Mouse (Mus musculus) intestine, embryonic 15.5 days (tissue): Measurements from ENCODE around the gene Hipk2. TPM values are rescaled to one million over a fixed set of nuclear protein-coding genes. Genes with fewer than 3 reads are reported as not detected.
A peak's percentile ranks its signal among the peaks of the same experiment; 100 is the strongest.

ENCODE experiments used
- ATAC-seq: fragments of 200-750 bp; cut with Nextera tagmentation; 2 replicates; pipeline ENCODE4 v1.8.0; 2017; ENCODE audit warnings: moderate TSS enrichment, moderate library complexity
- H3K27ac ChIP-seq: fragments of 300-500 bp; sonication (generic); 2 replicates; pipeline ENCODE4 v1.5.1; 2015; ENCODE audit warnings: mild to moderate bottlenecking, inconsistent platforms
- H3K27me3 ChIP-seq: fragments of 300-500 bp; sonication (generic); replicated peaks from 2 replicates; pipeline ENCODE4 v1.6.1; 2015; ENCODE audit warnings: inconsistent platforms
- H3K36me3 ChIP-seq: fragments of 300-500 bp; sonication (generic); 2 replicates; pipeline ENCODE4 v1.6.1; 2015; ENCODE audit warnings: inconsistent platforms
- H3K4me1 ChIP-seq: fragments of 300-500 bp; sonication (generic); replicated peaks from 2 replicates; pipeline ENCODE4 v1.6.1; 2015; ENCODE audit warnings: inconsistent platforms
- H3K4me2 ChIP-seq: fragments of 300-500 bp; sonication (generic); replicated peaks from 2 replicates; pipeline ENCODE4 v1.6.1; 2015; ENCODE audit warnings: mild to moderate bottlenecking, inconsistent platforms
- H3K4me3 ChIP-seq: fragments of 300-500 bp; sonication (generic); replicated peaks from 2 replicates; pipeline ENCODE4 v1.5.1; 2015; ENCODE audit warnings: inconsistent platforms
- H3K9ac ChIP-seq: fragments of 300-500 bp; sonication (generic); 2 replicates; pipeline ENCODE4 v1.6.1; 2015; ENCODE audit warnings: inconsistent platforms
- H3K9me3 ChIP-seq: fragments of 300-500 bp; sonication (generic); 2 replicates; pipeline ENCODE4 v1.6.1; 2016; ENCODE audit warnings: inconsistent platforms
- WGBS: fragments of 180-500 bp; shearing (Covaris S2); methylation state at CpG from one replicate; pipeline ENCODE4 v1.1.7; 2015; 5-methylcytosine and 5-hydroxymethylcytosine counted together
- polyA plus RNA-seq: library from polyadenylated mRNA; unstranded; fragments of >200 nt; fragmentation: Nextera tagmentation; extraction: Ambion mirVana; gene quantifications from 2 replicates; pipeline ENCODE4 v1.2.1, GENCODE M21; 2015

Hipk2 gene
- polyA plus RNA-seq, 1 experiment from 2014 or later, result 20.2 TPM

- H3K4me3 ChIP-seq, result no peak overlapping the region
- 95% methylated on average over 2 of the region's 2 CpGs for WGBS
- 0 out of 2 replicates have a peak, but pooled peaks cover 10% of the 10 kb centered on the region for H3K4me1 ChIP-seq
- no peak overlapping the region for H3K4me2 ChIP-seq
- no peak overlapping the region for H3K27ac ChIP-seq
- no peaks in the 10 kb centered on the region for H3K9me3 ChIP-seq
- no peak for ATAC-seq
- H3K9ac ChIP-seq, result no peak overlapping the region
- H3K27me3 ChIP-seq, result no peaks in the 10 kb centered on the region
- H3K36me3 ChIP-seq, result no peaks in the 10 kb centered on the region
These were observed 15.7 kb downstream of the Hipk2 start for GRCm38 (mm10) chr6:38860301-38860700.

GRCm38 (mm10) chr6:38859819-38860218, 16.1 kb downstream of the Hipk2 start:
- Histone ChIP-seq H3K27ac (no peak overlapping the region), H3K4me3 (no peak overlapping the region), H3K27me3 (no peaks in the 10 kb centered on the region), H3K36me3 (no peaks in the 10 kb centered on the region), H3K9ac (no peak overlapping the region), H3K4me2 (no peak overlapping the region), H3K4me1 (0 out of 2 replicates have a peak, but pooled peaks cover 6% of the 10 kb centered on the region), H3K9me3 (no peaks in the 10 kb centered on the region)
- ATAC-seq, result no peak
- WGBS, result 84% methylated on average over 1 of the region's 1 CpGs

- Histone ChIP-seq H3K4me2 (no peak overlapping the region), H3K4me1 (peaks cover 32% of the 10 kb centered on the region), H3K27me3 (no peaks in the 10 kb centered on the region), H3K36me3 (no peaks in the 10 kb centered on the region), H3K27ac (0 out of 2 replicates have a peak overlapping the region, but pooled peaks have one; percentile 1), H3K4me3 (no peak overlapping the region), H3K9ac (no peak overlapping the region), H3K9me3 (no peaks in the 10 kb centered on the region)
- peak; percentile 54; the same call in 1 of the 2 replicates for ATAC-seq
- WGBS, result 66% methylated on average over 5 of the region's 5 CpGs
These were observed 22.4 kb downstream of the Hipk2 start for GRCm38 (mm10) chr6:38853561-38853992.

GRCm38 (mm10) chr6:38851740-38852139, 24.2 kb downstream of the Hipk2 start:
- Histone ChIP-seq H3K9me3 (no peaks in the 10 kb centered on the region), H3K4me2 (no peak overlapping the region), H3K4me1 (peaks cover 48% of the 10 kb centered on the region), H3K36me3 (no peaks in the 10 kb centered on the region), H3K27ac (no peak overlapping the region), H3K9ac (no peak overlapping the region), H3K4me3 (no peak overlapping the region), H3K27me3 (no peaks in the 10 kb centered on the region)
- no peak for ATAC-seq
- WGBS, result 77% methylated on average over 2 of the region's 2 CpGs

GRCm38 (mm10) chr6:38850715-38851259, 25.2 kb downstream of the Hipk2 start:
- H3K27me3 ChIP-seq, result no peaks in the 10 kb centered on the region
- no peak for ATAC-seq
- no peaks in the 10 kb centered on the region for H3K36me3 ChIP-seq
- no peak overlapping the region for H3K4me3 ChIP-seq
- no peak overlapping the region for H3K9ac ChIP-seq
- H3K4me1 ChIP-seq, result peaks cover 56% of the 10 kb centered on the region
- no peaks in the 10 kb centered on the region for H3K9me3 ChIP-seq
- no peak overlapping the region for H3K4me2 ChIP-seq
- H3K27ac ChIP-seq, result no peak overlapping the region
- WGBS, result 87% methylated on average over 6 of the region's 6 CpGs

DNA sequence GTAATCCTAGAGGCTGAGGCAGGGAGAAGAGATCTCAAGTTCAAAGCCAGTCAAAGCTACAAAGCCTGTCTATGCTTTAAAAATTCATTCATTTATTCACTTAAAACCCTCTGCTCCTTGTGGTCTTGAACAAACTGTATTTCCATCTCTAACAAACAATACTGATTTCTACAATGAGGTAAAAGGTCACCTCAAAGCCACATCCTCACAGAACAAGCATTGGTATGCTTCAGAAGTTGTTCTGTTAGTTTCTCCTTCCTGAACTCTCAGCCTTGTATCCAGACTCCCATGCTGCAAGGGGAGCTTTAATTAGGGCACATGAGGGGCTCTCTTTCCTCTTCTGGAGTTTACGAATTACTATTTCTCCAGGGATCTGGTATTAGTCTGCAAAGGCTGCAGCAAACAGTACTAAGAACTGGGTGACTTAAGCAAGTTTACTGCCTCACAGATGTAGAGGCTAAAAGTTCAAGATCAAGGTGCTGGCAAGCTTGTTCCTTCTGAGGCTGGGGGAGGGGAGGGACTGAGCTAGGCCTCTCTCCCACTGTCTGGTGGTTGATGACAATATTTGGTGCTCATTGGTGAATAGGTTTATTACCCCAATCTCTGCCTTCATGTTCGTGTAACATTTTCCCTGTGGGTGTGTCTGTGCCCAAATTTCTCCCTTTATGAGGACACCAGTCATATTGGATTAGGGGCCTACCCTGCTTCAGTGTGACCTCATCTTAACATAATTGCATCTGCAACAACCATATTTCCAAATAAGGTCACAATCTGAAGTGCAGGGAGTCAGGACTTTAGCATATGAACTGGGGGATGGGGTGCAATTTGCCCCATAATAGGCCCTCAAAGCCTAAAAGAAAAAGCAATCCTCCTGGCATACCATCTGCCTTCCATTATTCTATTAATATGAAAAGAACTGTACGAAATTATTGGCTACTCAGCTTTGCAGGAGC, 27.7 kb downstream of the Hipk2 start:
- no peaks in the 10 kb centered on the region for H3K36me3 ChIP-seq
- H3K27me3 ChIP-seq, result no peaks in the 10 kb centered on the region
- peak; percentile 82 for ATAC-seq
- no peak overlapping the region for H3K4me2 ChIP-seq
- peak overlapping the region; percentile 42; the same call in 1 of the 2 replicates for H3K27ac ChIP-seq
- no peaks in the 10 kb centered on the region for H3K9me3 ChIP-seq
- no peak overlapping the region for H3K9ac ChIP-seq
- peaks cover 54% of the 10 kb centered on the region for H3K4me1 ChIP-seq
- WGBS, result 42% methylated on average over 3 of the region's 3 CpGs
- H3K4me3 ChIP-seq, result no peak overlapping the region

- Histone ChIP-seq H3K9me3 (no peaks in the 10 kb centered on the region), H3K36me3 (no peaks in the 10 kb centered on the region), H3K4me3 (no peak overlapping the region), H3K4me1 (peaks cover 49% of the 10 kb centered on the region), H3K9ac (no peak overlapping the region), H3K4me2 (no peak overlapping the region), H3K27ac (peak overlapping the region; percentile 49), H3K27me3 (no peaks in the 10 kb centered on the region)
- no peak for ATAC-seq
- WGBS, result 58% methylated on average over 1 of the region's 1 CpGs
These were observed 28.5 kb downstream of the Hipk2 start for GRCm38 (mm10) chr6:38847447-38847846.

DNA sequence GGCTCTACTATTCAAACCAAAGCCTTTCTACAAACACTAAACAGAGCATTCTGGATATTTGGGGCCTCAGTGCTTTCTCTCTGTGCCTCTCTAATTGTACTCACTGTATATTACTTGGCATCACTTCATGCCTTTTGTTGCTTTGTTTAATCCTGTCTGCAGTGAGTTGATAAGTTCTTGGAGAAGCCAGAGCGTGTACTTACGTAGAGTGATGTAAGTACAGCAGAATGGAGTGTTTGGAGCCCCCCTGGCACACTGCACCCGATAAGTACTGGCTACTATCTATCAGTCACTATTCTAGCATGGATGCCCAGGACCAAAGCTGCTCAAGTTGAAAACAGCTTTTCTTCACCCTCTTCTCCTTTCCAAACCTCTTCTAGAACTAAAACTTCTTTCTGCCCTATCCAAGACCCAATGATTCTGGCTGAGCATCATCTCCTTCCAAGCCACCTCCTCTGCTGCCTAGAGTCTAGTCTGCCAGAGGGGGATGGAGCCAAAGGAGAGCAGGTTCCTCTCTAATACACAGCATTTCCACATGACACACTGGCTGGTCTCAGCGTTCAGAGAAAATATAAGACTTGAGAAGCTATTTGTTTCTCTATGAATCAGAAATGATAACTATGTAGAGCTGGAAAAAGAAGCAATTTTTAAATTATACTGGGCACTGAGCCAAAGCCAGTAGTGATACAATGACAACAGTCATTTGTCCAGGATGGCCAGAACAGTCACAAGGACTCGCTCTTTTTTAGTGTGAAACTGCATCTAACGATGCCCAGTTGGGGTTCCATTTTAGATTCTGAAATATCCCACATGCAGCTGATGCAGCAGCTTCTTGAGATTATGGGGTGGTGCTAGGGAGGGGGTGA, 29.4 kb downstream of the Hipk2 start:
- Histone ChIP-seq H3K9me3 (no peaks in the 10 kb centered on the region), H3K36me3 (no peaks in the 10 kb centered on the region), H3K4me1 (peaks cover 42% of the 10 kb centered on the region), H3K9ac (no peak overlapping the region), H3K4me3 (no peak overlapping the region), H3K27ac (no peak overlapping the region), H3K4me2 (no peak overlapping the region), H3K27me3 (no peaks in the 10 kb centered on the region)
- no peak for ATAC-seq
- 61% methylated on average over 6 of the region's 6 CpGs for WGBS

- no peak overlapping the region for H3K27ac ChIP-seq
- H3K36me3 ChIP-seq, result no peaks in the 10 kb centered on the region
- H3K4me2 ChIP-seq, result no peak overlapping the region
- no peaks in the 10 kb centered on the region for H3K9me3 ChIP-seq
- H3K4me3 ChIP-seq, result no peak overlapping the region
- no peak for ATAC-seq
- H3K4me1 ChIP-seq, result peaks cover 41% of the 10 kb centered on the region
- no peaks in the 10 kb centered on the region for H3K27me3 ChIP-seq
- H3K9ac ChIP-seq, result no peak overlapping the region
- WGBS, result 56% methylated on average over 5 of the region's 5 CpGs
These were observed 30.1 kb downstream of the Hipk2 start for GRCm38 (mm10) chr6:38845876-38846275.

- Histone ChIP-seq H3K27me3 (no peaks in the 10 kb centered on the region), H3K4me1 (peaks cover 43% of the 10 kb centered on the region), H3K9me3 (no peaks in the 10 kb centered on the region), H3K4me2 (no peak overlapping the region), H3K27ac (no peak overlapping the region), H3K36me3 (no peaks in the 10 kb centered on the region), H3K4me3 (no peak overlapping the region), H3K9ac (no peak overlapping the region)
- no peak for ATAC-seq
- WGBS, result 85% methylated on average over 1 of the region's 1 CpGs
These were observed 30.8 kb downstream of the Hipk2 start for GRCm38 (mm10) chr6:38845117-38845516.

GRCm38 (mm10) chr6:38841551-38841950, 34.4 kb downstream of the Hipk2 start:
- no peak for ATAC-seq

GRCm38 (mm10) chr6:38840780-38841179, 35.2 kb downstream of the Hipk2 start:
- H3K4me1 ChIP-seq, result peaks cover 11% of the 10 kb centered on the region
- no peaks in the 10 kb centered on the region for H3K9me3 ChIP-seq
- 61% methylated on average over 1 of the region's 1 CpGs for WGBS
- H3K27ac ChIP-seq, result no peak overlapping the region
- no peaks in the 10 kb centered on the region for H3K27me3 ChIP-seq
- no peak overlapping the region for H3K4me3 ChIP-seq
- no peak for ATAC-seq
- H3K4me2 ChIP-seq, result no peak overlapping the region
- H3K36me3 ChIP-seq, result no peaks in the 10 kb centered on the region
- no peak overlapping the region for H3K9ac ChIP-seq

More at GRCm38 (mm10) chr6:38841551-38841950, 34.4 kb downstream of the Hipk2 start:
- Histone ChIP-seq H3K36me3 (no peaks in the 10 kb centered on the region), H3K4me3 (no peak overlapping the region), H3K9me3 (no peaks in the 10 kb centered on the region), H3K4me2 (no peak overlapping the region), H3K9ac (no peak overlapping the region), H3K27me3 (no peaks in the 10 kb centered on the region), H3K27ac (no peak overlapping the region), H3K4me1 (peaks cover 17% of the 10 kb centered on the region)
- 86% methylated on average over 3 of the region's 3 CpGs for WGBS
